Mouse (Mus musculus) cortical plate, adult 2 months (tissue): ENCODE data around the gene Kmt5c.

Experiments used
- CTCF ChIP-seq: fragments of 200-500 bp; IDR thresholded peaks from 2 replicates; pipeline ENCODE4 v1.5.1; 2011; ENCODE audit warnings: mild to moderate bottlenecking, control low read depth, low read length; ENCODE audit not compliant: insufficient read depth; ENCODE audit errors: extremely low read depth
- POLR2A ChIP-seq: fragments of 200-500 bp; IDR thresholded peaks from 2 replicates; pipeline ENCODE4 v1.6.1; 2011; ENCODE audit warnings: mild to moderate bottlenecking, low read length, control low read depth; ENCODE audit not compliant: insufficient read depth; ENCODE audit errors: extremely low read depth

DNA sequence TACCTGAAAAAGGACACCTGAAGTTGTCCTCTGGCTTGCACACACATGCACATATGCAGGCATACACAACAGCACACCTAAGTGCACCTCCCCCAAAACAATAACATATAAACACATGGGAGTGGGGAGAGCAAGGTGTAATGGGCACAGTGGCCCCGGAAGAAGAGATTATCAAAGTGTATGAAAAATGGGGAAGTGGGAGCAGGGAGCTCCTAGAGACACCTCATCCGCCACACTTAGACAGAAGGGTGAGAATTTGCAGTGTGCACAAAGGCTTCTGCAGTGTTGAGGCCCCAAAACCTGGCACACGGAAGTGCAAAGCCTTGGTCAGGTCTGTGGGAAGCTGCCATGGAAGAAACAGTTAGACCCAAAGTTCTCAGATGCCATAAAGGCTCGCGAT, 8.8 kb upstream of the Kmt5c start:
- TF ChIP-seq POLR2A, result no peak
- no peak for TF ChIP-seq CTCF
